Mouse (Mus musculus): Measurements from ENCODE around the gene Slmap. TPM values are rescaled to one million over a fixed set of nuclear protein-coding genes. Genes with fewer than 3 reads are reported as not detected.

The Slmap gene
- polyA plus RNA-seq, 1 experiment from 2014 or later = 98.1 TPM

- H3K27ac ChIP-seq (replicated peaks) = no peak overlapping the region
- WGBS = 80% methylated on average over 6 of the region's 6 CpGs
- H3K27me3 ChIP-seq (replicated peaks) = no peaks in the 10 kb centered on the region
- H3K4me3 ChIP-seq = no peak overlapping the region
- no peaks in the 10 kb centered on the region for H3K9me3 ChIP-seq
- peaks cover 25% of the 10 kb centered on the region for H3K36me3 ChIP-seq
- H3K4me2 ChIP-seq = no peak overlapping the region
- H3K9ac ChIP-seq = no peak overlapping the region
- peaks cover 5% of the 10 kb centered on the region for H3K4me1 ChIP-seq
- ATAC-seq (ENCODE audit: extremely low read depth, insufficient number of reproducible peaks, low FRiP score, low TSS enrichment) = no peak
Measured at GRCm38 (mm10) chr14:26465898-26466297, 68.8 kb downstream of the Slmap start.

GRCm38 (mm10) chr14:26459516-26459915 lies 75.2 kb downstream of the Slmap start:
- ATAC-seq (ENCODE audit: extremely low read depth, insufficient number of reproducible peaks, low FRiP score, low TSS enrichment) = no peak
- Histone ChIP-seq H3K27me3 (replicated peaks) (no peaks in the 10 kb centered on the region), H3K4me2 (no peak overlapping the region), H3K4me3 (no peak overlapping the region), H3K36me3 (peaks cover 55% of the 10 kb centered on the region), H3K9me3 (no peaks in the 10 kb centered on the region), H3K4me1 (peaks cover 4% of the 10 kb centered on the region; the same call in 1 of the 2 replicates), H3K9ac (no peak overlapping the region), H3K27ac (replicated peaks) (no peak overlapping the region)

GRCm38 (mm10) chr14:26454851-26455250 lies 79.9 kb downstream of the Slmap start:
- Histone ChIP-seq H3K4me1 (peaks cover 17% of the 10 kb centered on the region), H3K9me3 (no peaks in the 10 kb centered on the region), H3K36me3 (peaks cover 26% of the 10 kb centered on the region), H3K4me2 (peak overlapping the region; percentile 22; the same call in 1 of the 2 replicates), H3K4me3 (no peak overlapping the region), H3K27ac (replicated peaks) (no peak overlapping the region), H3K27me3 (replicated peaks) (no peaks in the 10 kb centered on the region), H3K9ac (peak overlapping the region; percentile 63; the same call in 1 of the 2 replicates)
- ATAC-seq (ENCODE audit: extremely low read depth, insufficient number of reproducible peaks, low FRiP score, low TSS enrichment) = no peak
- 46% methylated on average over 16 of the region's 16 CpGs for WGBS

- peak overlapping the region; percentile 34 for H3K4me3 ChIP-seq
- H3K9ac ChIP-seq = peak overlapping the region; percentile 75
- ATAC-seq (ENCODE audit: extremely low read depth, insufficient number of reproducible peaks, low FRiP score, low TSS enrichment) = no peak
- 29% methylated on average over 16 of the region's 16 CpGs for WGBS
- H3K4me2 ChIP-seq = peak overlapping the region; percentile 64
- H3K27me3 ChIP-seq (replicated peaks) = no peaks in the 10 kb centered on the region
- peaks cover 47% of the 10 kb centered on the region for H3K4me1 ChIP-seq
- no peaks in the 10 kb centered on the region for H3K9me3 ChIP-seq
- peak overlapping the region; percentile 68 for H3K27ac ChIP-seq (replicated peaks)
- H3K36me3 ChIP-seq = peaks cover 13% of the 10 kb centered on the region; the same call in 1 of the 2 replicates
Measured at GRCm38 (mm10) chr14:26450036-26450800, 84.5 kb downstream of the Slmap start.

GRCm38 (mm10) chr14:26448581-26448980 lies 86.2 kb downstream of the Slmap start:
- no peak for ATAC-seq (ENCODE audit: extremely low read depth, insufficient number of reproducible peaks, low FRiP score, low TSS enrichment)
- Histone ChIP-seq H3K9me3 (no peaks in the 10 kb centered on the region), H3K27ac (replicated peaks) (peak overlapping the region; percentile 48), H3K36me3 (0 out of 2 replicates have a peak, but pooled peaks cover 13% of the 10 kb centered on the region), H3K27me3 (replicated peaks) (no peaks in the 10 kb centered on the region), H3K4me3 (no peak overlapping the region; the same call in 1 of the 2 replicates), H3K9ac (peak overlapping the region; percentile 40; the same call in 1 of the 2 replicates), H3K4me2 (peak overlapping the region; percentile 47), H3K4me1 (peaks cover 47% of the 10 kb centered on the region)
- 50% methylated on average over 4 of the region's 4 CpGs for WGBS

GRCm38 (mm10) chr14:26447223-26447622 lies 87.5 kb downstream of the Slmap start:
- no peak for ATAC-seq (ENCODE audit: extremely low read depth, insufficient number of reproducible peaks, low FRiP score, low TSS enrichment)
- Histone ChIP-seq H3K4me2 (no peak overlapping the region), H3K9me3 (no peaks in the 10 kb centered on the region), H3K27me3 (replicated peaks) (no peaks in the 10 kb centered on the region), H3K4me1 (peaks cover 55% of the 10 kb centered on the region), H3K9ac (no peak overlapping the region), H3K4me3 (no peak overlapping the region), H3K36me3 (0 out of 2 replicates have a peak, but pooled peaks cover 10% of the 10 kb centered on the region), H3K27ac (replicated peaks) (no peak overlapping the region)
- 49% methylated on average over 2 of the region's 2 CpGs for WGBS

GRCm38 (mm10) chr14:26446538-26446937 lies 88.2 kb downstream of the Slmap start:
- Histone ChIP-seq H3K9ac (no peak overlapping the region), H3K4me3 (no peak overlapping the region), H3K27me3 (replicated peaks) (no peaks in the 10 kb centered on the region), H3K9me3 (no peaks in the 10 kb centered on the region), H3K4me2 (no peak overlapping the region), H3K4me1 (peaks cover 54% of the 10 kb centered on the region), H3K27ac (replicated peaks) (no peak overlapping the region), H3K36me3 (0 out of 2 replicates have a peak, but pooled peaks cover 10% of the 10 kb centered on the region)
- no peak for ATAC-seq (ENCODE audit: extremely low read depth, insufficient number of reproducible peaks, low FRiP score, low TSS enrichment)
- 47% methylated on average over 3 of the region's 3 CpGs for WGBS

- Histone ChIP-seq H3K9me3 (no peaks in the 10 kb centered on the region), H3K4me3 (peak overlapping the region; percentile 52), H3K4me1 (peaks cover 49% of the 10 kb centered on the region), H3K27ac (replicated peaks) (peak overlapping the region; percentile 91), H3K9ac (peak overlapping the region; percentile 79), H3K36me3 (peaks cover 22% of the 10 kb centered on the region), H3K27me3 (replicated peaks) (no peaks in the 10 kb centered on the region), H3K4me2 (peak overlapping the region; percentile 59)
- no peak for ATAC-seq (ENCODE audit: extremely low read depth, insufficient number of reproducible peaks, low FRiP score, low TSS enrichment)
- 38% methylated on average over 6 of the region's 6 CpGs for WGBS
Measured at GRCm38 (mm10) chr14:26442534-26442933, 92.2 kb downstream of the Slmap start.

- WGBS = 56% methylated on average over 2 of the region's 2 CpGs
- no peaks in the 10 kb centered on the region for H3K27me3 ChIP-seq (replicated peaks)
- H3K9ac ChIP-seq = peak overlapping the region; percentile 77
- peak overlapping the region; percentile 91 for H3K27ac ChIP-seq (replicated peaks)
- H3K4me2 ChIP-seq = peak overlapping the region; percentile 67
- peak overlapping the region; percentile 52 for H3K4me3 ChIP-seq
- no peaks in the 10 kb centered on the region for H3K9me3 ChIP-seq
- ATAC-seq (ENCODE audit: extremely low read depth, insufficient number of reproducible peaks, low FRiP score, low TSS enrichment) = no peak
- H3K36me3 ChIP-seq = peaks cover 26% of the 10 kb centered on the region
- peaks cover 44% of the 10 kb centered on the region for H3K4me1 ChIP-seq
Measured at GRCm38 (mm10) chr14:26441041-26441812, 93.5 kb downstream of the Slmap start.

GRCm38 (mm10) chr14:26439996-26440395 lies 94.7 kb downstream of the Slmap start:
- Histone ChIP-seq H3K9me3 (no peaks in the 10 kb centered on the region), H3K4me1 (peaks cover 44% of the 10 kb centered on the region), H3K4me3 (no peak overlapping the region), H3K9ac (no peak overlapping the region), H3K4me2 (peak overlapping the region; percentile 67), H3K27me3 (replicated peaks) (no peaks in the 10 kb centered on the region), H3K36me3 (peaks cover 37% of the 10 kb centered on the region), H3K27ac (replicated peaks) (no peak overlapping the region)
- no peak for ATAC-seq (ENCODE audit: extremely low read depth, insufficient number of reproducible peaks, low FRiP score, low TSS enrichment)

GRCm38 (mm10) chr14:26437771-26438170 lies 97.0 kb downstream of the Slmap start:
- Histone ChIP-seq H3K9me3 (no peaks in the 10 kb centered on the region), H3K27me3 (replicated peaks) (no peaks in the 10 kb centered on the region), H3K4me2 (no peak overlapping the region), H3K36me3 (peaks cover 53% of the 10 kb centered on the region), H3K4me3 (no peak overlapping the region), H3K9ac (no peak overlapping the region), H3K4me1 (peaks cover 35% of the 10 kb centered on the region), H3K27ac (replicated peaks) (peak overlapping the region; percentile 59)
- 66% methylated on average over 2 of the region's 2 CpGs for WGBS
- no peak for ATAC-seq (ENCODE audit: extremely low read depth, insufficient number of reproducible peaks, low FRiP score, low TSS enrichment)

Measured in heart, embryonic 13.5 days (tissue).